Mouse (Mus musculus): ENCODE results near the gene Fnbp1l. TPM values are rescaled to one million over a fixed set of nuclear protein-coding genes. Genes with fewer than 3 reads are reported as not detected.

The Fnbp1l gene
- total RNA-seq, 2 experiments from 2014 or later: 60.0 to 60.1 TPM

- no peak for DNase-seq (ENCODE audit: low spot score in 2 of 2)
Observed at GRCm38 (mm10) chr3:122498528-122498927, 121.0 kb downstream of the Fnbp1l start.

- DNase-seq (ENCODE audit: low spot score in 2 of 2): no peak
Observed at GRCm38 (mm10) chr3:122497871-122498270, 121.6 kb downstream of the Fnbp1l start.

- no peak for DNase-seq (ENCODE audit: low spot score in 2 of 2)
Observed at GRCm38 (mm10) chr3:122494764-122495163, 124.8 kb downstream of the Fnbp1l start.

- DNase-seq (ENCODE audit: low spot score in 2 of 2): no peak
Observed at GRCm38 (mm10) chr3:122492872-122493615, 126.5 kb downstream of the Fnbp1l start.

GRCm38 (mm10) chr3:122492006-122492405 lies 127.5 kb downstream of the Fnbp1l start:
- no peak for DNase-seq (ENCODE audit: low spot score in 2 of 2)

GRCm38 (mm10) chr3:122490574-122490973 lies 128.9 kb downstream of the Fnbp1l start:
- DNase-seq (ENCODE audit: low spot score in 2 of 2): no peak

Small RNAs within 50 kb of the gene (microRNA-seq; reads per million reads assigned to microRNA genes)
- 0 reads per million in 2 experiments for gene Mir7657

Other genes with a start within 250 kb of the Fnbp1l start
- gene Pde5a, start 109.2 kb upstream of the Fnbp1l start, total RNA-seq (2021): 10 to 100 TPM in 1 of 2 experiments, 1 to 10 TPM in 1; 8.7 to 15.7 TPM